ENCODE assay signal across 18 mouse cellular contexts in genomic region chr1:118454817-118455216, GRCm38 (mm10).
"Had no signal": no experiment of that assay in that cellular context is flagged by ENCODE, and none has a peak within 500 bp of the region (broad histone marks: within the 10 kb centered on the region; RNA-seq: fewer than 3 reads in every experiment).

No protein-coding gene starts in this region.

- H3K36me3 ChIP-seq: intestine, embryonic 15.5 days; limb, embryonic 13.5 days; midbrain, embryonic 12.5 days; neural tube, embryonic 13.5 days; stomach, embryonic 15.5 days had no signal

- H3K9me3 ChIP-seq: intestine, embryonic 15.5 days; kidney, embryonic 15.5 days; limb, embryonic 13.5 days; midbrain, embryonic 12.5 days; neural tube, embryonic 13.5 days; stomach, embryonic 15.5 days had no signal

- H3K27ac ChIP-seq: intestine, embryonic 15.5 days; kidney, embryonic 15.5 days; limb, embryonic 13.5 days; liver, embryonic 14.5 days; macrophage; midbrain, embryonic 12.5 days; neural tube, embryonic 13.5 days; stomach, embryonic 15.5 days had no signal

- H3K4me2 ChIP-seq: intestine, embryonic 15.5 days; kidney, embryonic 15.5 days; limb, embryonic 13.5 days; lung, embryonic 14.5 days; midbrain, embryonic 12.5 days; neural tube, embryonic 13.5 days; stomach, embryonic 15.5 days had no signal

- DNase-seq: kidney, adult 2 months; kidney, postnatal 14 days; left cerebral cortex, postnatal 4 days; lung, embryonic 14.5 days; lung, postnatal 10 days; right cerebral cortex, adult 18-20 months; right cerebral cortex, postnatal 25 days; thymus, adult 2 months; thymus, postnatal 25 days had no signal

- H3K9ac ChIP-seq: intestine, embryonic 15.5 days; kidney, embryonic 15.5 days; limb, embryonic 13.5 days; liver, embryonic 14.5 days; lung, embryonic 14.5 days; midbrain, embryonic 12.5 days; neural tube, embryonic 13.5 days; stomach, embryonic 15.5 days had no signal

- H3K27me3 ChIP-seq: intestine, embryonic 15.5 days; kidney, embryonic 15.5 days; limb, embryonic 13.5 days; midbrain, embryonic 12.5 days; neural tube, embryonic 13.5 days; stomach, embryonic 15.5 days had no signal

- H3K4me3 ChIP-seq: intestine, embryonic 15.5 days; kidney, embryonic 15.5 days; limb, embryonic 13.5 days; midbrain, embryonic 12.5 days; neural tube, embryonic 13.5 days; stomach, embryonic 15.5 days had no signal

- ATAC-seq: intestine, embryonic 15.5 days; midbrain, embryonic 16.5 days had no signal
